Mouse (Mus musculus): ENCODE data around the gene Ptpro.
A peak's percentile ranks its signal among the peaks of the same experiment; 100 is the strongest.
"Not testable (repeated sequence)": the region's sequence is repeated elsewhere in the genome, so short reads cannot be mapped to it uniquely, and the experiment has no call there.

Ptpro gene

DNA sequence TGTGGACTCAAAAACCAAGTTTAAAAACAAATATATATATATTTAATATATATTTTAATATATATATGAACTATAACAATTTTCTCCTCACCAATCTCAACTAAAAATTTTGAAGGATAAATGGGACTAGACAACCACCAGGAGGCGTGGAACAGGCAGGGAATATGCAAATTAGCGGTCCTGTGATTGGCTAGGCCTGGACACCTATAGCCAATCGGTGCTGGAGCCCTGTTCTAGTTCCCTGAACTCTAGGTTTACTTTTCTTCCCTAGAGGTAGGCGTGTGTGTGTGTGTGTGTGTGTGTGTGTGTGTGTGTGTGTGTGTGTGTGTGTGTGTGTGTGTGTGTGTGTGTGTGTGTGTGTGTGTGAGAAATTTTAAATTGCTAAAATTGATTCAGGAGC is 134.8 kb downstream of the Ptpro start:
- no peak for DNase-seq (ENCODE audit: low spot score)

DNA sequence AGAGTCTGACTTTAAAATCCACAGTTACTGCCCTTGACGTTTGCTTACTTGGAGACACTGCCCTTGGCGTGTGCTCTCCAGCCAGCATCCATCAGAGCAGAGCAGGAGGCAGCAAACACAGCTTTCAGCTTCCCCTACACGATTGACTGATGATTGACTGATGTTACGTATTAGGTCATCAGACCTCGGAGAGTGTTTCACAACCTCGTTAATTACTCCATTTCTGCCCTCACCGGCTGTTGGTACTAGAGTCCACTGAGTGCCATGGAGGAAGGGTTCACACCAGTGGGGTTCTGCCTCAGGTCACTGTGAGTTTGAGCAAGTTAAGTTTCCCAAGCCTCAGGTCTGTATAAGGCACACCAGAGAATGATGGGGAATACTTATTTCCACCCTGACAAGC is 143.0 kb downstream of the Ptpro start:
- no peak for DNase-seq (ENCODE audit: low spot score)

DNA sequence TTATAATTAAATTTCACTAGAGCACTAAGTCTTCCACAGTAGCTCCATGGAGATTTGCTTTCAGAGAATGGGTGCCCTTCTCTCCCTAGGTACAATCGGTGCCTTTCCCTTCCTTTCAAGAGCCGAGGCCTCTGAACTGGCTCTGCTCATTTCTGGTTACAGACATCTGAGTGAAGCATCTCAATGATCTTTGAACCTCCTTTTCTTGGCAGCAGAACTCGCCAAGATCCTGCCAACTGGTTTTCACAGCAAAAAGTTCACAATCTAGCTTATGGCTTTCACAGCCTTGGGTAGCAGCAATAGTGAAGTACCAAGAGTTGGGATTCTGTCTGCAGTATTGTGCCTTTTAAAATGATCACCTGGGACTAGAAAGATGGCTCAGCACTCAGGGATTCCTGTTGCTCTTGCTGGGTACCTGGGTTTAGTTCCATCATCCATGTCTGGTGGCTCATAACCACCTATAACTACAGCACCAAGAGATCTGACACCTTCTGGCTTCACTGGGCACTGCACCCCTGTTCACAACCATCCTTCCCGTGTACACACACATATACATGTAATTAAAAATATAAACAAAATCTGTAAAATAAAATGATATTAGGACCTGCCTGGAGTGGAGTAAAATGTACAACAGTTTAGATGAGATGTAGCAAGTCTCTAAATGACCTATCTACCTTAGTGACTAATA is 144.1 kb downstream of the Ptpro start:
- no peak for DNase-seq (ENCODE audit: low spot score)

DNA sequence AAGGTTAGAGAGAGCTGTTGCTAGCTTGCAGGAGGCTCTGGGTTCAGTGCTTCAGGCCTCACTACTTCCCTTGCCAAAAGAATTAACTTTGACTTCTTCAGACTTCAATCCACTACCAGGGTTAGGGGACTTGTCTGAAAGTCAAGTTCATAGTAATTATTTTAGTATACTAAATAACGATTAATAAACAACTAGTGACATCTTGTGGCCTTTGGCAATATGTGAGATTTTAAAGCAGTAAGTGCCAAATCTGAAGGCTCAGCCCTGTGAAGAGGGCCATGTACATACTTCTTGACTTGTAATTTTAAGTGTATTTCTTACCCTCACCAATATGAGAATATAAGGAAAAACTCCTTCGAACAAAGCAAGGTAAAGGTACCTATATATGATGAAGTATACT is 145.2 kb downstream of the Ptpro start:
- DNase-seq (ENCODE audit: low spot score) = no peak

DNA sequence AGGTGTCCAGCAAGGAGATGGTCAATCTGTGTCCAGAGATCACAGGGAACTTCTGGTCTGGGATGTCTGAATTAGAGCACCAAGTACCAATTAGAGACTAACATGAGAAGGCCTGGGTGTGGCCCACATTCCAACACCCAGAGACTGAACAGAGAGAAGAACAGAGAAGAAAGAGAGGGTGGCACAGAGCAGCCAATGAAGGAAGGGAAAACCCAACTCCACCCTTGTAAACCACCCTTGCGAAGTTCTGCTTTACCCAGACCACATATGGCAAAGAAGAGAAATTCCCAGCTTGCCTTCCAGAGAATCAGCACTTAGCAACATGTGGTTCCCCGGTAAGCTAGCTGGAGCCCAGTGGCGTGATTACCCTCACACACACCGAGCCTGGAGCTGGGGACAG is 152.1 kb downstream of the Ptpro start:
- DNase-seq (ENCODE audit: low spot score) = no peak

DNA sequence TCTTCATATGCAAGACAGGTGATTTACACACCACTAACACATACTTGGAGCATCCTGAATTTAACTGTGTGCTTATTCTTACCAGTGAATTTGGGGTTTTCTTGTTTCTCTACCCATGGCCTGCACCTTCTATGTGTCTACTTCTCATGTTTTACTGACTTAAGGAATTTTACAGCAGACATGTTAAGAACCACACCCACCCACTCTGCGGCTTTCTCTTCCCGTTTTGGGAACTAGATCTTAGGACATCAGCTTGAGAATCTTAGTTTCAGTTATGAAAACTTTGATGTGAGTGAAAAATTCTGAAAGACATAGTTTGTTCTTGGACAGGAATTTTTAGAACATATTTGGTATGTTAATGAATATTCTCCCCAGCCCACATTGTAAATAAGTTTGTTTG is 153.6 kb downstream of the Ptpro start:
- DNase-seq (ENCODE audit: low spot score) = no peak

DNA sequence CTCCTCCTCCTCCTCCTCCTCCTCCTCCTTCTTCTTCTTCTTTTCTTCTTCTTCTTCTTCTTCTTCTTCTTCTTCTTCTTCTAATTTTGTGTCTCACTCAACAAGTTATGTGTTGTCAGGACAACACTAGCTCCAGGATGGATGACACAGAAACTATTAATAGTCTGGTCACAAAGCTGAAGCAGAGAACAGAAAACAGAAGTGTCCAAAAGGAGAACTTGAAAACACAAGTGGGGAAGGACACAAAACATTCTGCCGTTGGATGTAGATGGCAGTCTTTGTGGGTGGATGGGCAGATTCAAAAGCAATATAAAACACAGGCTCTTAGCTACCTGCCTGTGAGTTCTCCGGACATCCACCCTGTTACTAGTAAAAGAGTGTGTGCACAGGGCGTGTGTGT is 158.4 kb downstream of the Ptpro start:
- DNase-seq (ENCODE audit: low spot score) = no peak

DNA sequence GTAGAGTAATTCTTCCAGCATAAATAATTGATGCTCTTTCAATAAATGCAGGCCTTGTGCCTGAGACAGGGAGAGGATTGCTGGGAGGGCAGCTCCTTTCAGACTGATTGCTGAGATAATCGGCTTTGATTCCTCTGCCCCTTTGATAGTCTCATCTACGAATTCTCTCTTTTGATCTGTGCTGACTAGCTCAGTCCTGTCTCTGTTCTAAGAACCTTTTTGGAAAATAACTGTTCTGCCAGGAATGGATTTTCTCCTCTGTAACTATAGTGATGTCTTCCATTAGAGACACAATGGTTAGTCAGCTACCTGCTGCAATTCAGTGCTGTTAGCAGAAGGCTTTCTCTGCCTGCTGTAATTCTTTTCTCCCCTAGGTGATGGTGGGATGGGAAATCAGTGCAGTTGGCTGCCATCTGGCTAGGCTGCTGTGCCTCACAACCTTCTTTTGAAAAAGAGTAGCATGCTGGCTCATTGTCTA is 159.8 kb downstream of the Ptpro start:
- no peak for DNase-seq (ENCODE audit: low spot score)

DNA sequence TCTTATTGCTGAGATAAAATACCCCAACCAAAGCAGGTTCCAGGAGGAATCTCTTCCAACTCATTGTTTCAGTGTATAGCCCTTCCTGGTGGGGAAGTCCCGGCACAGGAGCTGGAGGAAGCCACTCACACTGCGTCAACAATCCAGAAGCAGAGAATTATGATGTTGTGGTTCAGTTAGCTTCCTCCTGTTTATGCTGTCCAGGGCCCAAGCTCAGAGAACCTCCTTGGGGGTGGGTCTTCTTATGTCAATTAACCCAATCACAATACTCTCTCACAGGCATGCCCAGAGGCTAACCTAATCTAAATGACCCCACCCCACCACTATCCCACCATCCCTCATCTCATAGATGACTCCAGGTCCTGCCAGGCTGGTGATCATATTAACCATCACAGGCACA is 160.9 kb downstream of the Ptpro start:
- no peak for DNase-seq (ENCODE audit: low spot score)

DNA sequence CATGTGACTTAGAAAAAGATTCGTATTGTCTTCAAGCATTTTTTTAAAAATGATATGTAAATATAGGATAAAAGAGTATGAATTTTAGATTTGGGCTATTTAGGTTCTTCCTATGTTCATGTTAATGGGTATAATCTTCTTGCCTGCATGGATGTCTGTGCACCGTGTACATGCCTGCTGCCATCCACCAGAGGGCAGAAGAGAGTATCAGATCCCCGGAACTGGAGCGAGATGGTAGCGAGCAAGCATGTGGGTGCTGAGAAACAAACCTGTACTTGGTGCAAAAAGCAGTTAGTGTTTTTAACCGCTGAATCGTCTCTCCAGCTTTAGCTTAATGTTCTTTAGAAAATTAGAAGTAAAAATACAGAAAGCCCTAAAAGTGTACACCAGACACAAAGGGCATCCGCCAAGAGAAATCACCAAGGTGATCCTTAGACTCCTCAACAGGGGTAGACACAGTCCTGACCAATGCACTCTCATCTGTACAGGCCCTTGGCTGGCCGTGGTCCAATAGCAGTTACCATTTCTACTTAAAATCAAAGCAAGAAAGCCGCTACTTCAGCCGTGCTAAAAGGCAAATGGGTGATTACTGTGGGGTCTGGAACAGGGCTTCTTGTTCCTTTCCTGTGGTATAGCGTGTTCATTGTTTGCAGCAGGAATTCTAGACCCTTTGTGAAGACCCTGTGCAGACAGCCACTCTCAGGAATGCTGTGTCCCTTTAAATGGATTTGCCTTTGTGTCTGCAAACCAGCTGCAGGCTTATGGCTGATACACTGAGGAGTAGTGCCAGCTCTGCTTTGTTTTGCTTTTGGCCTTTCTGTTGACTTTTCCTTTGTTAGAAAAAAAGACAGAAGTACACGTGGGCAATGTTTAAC is 162.6 kb downstream of the Ptpro start:
- DNase-seq (ENCODE audit: low spot score) = peak; percentile 9

DNA sequence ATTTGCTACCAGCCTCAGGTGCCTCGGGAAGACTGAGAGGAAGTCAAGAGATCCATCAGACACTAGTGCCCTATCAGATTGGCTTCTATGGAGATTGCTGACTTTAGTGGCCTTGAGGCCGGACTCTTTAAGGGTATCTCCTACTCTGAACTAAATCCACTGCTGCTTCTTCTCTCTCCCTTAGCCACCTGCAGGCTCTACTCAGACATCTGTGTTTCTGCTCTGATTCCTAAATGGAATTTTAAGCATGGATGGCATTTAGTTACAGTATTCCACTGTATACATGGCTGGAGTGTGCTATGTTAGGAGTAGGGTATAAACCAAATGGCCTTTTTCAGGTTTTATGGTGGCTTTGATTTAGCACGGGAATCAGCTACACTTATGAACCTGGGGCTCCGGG is 170.7 kb downstream of the Ptpro start:
- DNase-seq (ENCODE audit: low spot score) = no peak

DNA sequence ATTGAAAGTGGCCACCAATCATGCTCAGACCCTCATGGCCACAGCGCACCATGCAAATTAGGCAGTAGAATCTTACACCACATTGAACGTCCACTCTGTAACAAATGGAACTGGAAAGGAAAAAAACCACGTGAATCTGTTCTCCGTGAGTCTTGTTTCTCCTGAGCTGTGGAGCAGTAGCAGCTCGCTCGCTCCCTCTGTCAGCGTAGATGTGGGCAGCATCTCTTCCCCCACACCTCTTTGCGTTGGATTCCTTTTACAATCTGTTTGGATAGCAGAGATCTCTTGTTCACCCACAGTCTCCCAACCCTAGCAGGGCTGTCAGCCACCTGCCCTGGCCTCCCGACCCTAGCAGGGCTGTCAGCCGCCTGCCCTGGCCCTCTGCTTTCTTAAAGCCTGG is 171.7 kb downstream of the Ptpro start:
- DNase-seq (ENCODE audit: low spot score) = no peak

DNA sequence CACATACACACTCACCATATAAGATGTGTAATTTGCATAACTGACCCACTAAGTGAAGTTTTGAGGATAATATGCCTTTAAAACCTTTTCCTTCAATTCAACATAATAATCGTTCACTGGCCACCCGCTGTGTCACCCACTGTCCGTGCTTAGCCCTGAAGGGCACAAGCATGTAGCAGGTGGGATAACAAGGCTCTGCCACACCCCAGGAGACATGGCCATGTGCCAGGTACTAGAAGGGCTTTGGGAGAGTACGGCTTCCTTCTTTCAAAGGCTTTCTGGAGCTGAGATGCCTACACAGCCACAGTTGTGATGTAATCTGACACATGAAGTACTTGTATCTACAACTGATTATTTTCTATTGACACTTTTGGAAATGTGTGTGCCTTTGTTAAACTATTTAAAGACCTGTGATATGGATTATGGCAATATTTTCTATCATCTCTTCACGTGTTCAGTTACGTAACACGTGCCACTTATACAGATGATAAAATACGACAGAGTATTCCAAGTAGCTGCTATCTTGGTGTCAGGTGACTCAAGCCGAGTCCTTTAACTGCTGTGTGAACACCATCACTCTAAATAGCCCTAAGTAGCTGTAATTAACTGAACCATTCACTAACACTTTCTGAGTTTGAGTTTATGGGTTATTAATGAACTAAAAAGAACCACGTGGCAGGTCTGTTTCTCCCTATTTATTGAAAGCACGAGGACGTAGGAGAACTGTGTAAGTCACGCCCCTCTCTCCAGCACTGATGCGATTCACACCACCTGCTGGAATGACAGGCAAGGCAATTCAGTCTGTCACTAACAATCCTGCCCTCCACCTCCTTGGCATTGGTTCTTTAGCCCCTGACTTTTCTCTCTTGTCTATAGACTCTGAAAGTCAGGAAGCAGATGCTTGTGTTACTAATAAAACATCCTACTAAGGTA is 173.6 kb downstream of the Ptpro start:
- DNase-seq (ENCODE audit: low spot score) = no peak

DNA sequence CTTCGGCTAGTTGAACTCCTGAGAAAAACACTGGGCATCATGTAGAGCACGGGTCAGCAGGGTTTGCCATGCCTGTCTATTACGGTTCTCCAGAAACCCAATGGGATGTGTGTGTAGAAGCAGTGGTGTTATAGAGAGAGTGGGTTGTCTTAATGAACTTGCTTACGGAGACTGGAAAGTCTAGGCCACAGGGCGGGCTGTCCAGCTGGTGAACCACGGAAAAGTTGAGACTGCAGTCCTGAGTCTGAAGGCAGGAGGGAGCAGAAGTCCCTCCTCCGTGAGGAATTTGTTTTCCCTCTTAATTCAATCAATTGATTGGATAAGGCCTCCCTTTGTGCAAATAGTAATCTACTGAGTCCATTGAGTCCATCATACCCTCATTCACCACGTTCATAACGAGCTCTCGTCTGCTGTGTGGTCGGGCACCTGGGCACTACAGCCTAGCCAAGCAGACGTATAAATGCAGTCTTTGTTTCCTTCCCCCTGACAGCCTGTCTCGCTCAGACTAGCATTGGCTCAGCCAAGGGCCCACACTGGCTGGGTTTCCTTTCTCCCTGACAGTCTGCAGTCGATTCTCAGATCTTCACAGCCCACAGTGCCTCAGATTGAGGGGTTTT is 181.5 kb downstream of the Ptpro start:
- no peak for DNase-seq (ENCODE audit: low spot score)

DNA sequence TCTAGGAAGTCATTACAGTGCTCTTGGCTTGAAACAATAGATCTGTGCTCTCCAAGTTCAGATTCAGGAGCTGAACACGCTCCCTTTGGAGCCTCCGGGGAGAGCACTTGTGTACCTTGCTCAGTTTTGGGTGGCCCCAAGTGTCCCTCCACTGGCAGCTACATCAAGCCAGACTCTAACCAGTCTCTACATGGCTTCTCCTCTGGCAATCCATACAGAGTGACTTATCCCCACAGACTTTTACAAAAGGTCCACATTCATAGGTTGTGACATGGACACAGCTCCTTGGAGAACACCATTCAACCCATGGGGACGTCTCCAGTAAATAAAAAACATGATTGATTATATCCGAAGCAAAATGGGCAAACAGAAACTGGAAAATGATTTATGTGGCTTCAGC is 185.4 kb downstream of the Ptpro start:
- DNase-seq (ENCODE audit: low spot score) = no peak

DNA sequence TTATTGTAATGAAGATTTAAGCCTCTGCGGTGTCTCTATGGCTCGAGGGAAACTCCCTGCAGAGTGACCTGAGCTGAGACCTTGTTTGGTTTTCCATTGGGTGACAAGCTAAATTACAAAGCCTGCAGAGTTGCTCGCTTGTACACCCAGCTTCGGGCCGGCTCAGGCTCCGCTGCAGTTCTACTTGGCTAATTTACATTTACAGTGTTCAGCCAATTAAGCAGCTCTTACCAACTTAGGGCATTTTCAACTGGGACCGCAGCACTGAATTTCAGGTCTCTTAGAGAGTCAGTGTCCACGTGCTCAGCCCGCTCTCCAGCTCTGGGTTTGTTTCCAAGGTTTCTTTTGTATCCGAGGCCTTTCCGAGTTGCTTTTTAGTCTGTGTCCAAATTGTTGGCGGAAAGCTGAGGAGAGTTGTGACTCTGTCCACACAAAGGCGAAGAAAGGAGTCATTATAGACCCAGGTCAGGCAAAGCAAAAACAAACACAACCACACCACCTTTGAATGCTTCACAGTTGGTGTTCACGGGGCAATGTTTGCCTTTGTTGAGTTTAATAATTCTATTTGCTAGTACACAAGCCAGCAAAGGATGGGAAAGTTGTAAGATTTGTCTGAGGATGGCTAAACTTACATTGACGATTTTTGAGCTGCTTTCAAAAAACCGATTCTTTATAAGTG is 185.9 kb downstream of the Ptpro start:
- no peak for DNase-seq (ENCODE audit: low spot score)

DNA sequence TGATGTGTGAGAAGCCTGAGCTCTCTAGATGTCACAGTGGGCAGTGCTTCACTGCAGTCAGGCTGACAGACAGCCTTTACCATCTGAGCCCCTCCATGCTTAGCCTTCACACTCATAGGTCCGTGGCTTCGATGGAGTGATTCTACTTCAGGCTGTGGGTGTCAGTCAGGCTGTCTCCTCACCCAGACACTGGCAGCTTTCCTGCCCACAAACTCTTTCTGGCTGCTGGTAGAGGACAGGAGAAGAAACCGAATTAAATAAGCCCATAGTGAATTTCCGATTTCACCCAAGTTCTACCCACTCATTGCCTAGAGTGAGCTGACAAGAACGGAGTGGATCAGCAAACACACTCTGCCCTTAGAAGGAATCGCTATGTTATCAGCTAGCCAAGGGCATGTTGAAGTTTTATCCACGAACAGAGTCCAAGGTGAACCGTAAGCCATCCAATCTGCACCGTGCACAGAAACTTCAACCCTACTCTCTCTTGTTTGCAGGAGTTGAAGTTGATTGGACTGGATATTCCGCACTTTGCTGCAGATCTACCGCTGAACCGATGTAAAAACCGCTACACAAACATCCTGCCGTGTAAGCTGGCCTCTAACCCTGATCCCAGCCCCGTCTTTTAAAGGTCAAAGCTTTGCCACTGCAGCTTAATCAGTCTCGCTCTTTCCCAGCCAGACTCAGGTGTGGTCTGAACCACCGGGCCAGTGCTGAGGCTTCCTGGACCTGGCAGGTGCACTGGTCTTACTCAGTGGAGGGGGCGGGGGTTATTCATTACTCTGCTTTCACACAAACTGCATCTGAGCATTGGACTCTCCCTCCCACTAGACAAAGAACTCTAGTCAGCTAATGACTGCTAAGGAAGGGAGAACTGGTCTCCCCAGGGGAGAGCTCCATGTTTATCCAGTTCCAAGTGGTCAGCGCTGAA is 188.7 kb downstream of the Ptpro start:
- DNase-seq (ENCODE audit: low spot score) = no peak

DNA sequence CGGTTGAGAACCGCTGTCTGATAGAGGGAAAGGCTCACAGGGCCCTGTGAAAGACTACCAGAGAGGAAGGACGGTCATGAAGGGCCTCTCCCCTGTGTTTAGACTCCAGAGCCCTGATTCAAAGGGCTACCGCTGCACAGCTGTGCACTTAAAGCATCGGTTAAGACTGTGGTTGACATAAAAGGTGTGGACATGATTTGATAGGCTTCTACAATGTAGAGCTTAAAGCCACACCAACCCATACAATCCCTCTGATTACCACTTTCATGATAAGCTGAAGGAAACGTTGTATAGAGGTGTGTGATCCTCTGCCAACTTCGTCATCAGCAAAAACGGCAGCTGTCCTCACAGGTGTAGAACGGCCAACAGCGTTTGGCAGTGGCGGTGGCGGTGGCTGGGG is 191.0 kb downstream of the Ptpro start:
- DNase-seq (ENCODE audit: low spot score) = no peak

DNA sequence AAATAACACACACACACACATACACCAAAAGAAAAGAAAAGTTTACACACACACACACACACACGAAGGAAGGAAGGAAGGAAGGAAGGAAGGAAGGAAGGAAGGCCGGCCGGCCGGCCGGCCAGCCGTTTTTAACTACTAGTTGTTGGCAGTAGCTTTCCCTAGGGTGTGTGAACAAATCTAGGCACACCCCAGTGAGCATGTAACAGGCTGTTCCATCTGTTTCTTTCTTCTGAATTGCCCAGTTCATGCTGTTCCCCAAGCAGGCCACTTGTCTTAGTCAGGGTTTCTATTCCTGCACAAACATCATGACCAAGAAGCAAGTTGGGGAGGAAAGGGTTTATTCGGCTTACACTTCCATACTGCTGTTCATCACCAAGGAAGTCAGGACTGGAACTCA is 194.0 kb downstream of the Ptpro start:
- not testable (repeated sequence) for DNase-seq (ENCODE audit: low spot score)

DNA sequence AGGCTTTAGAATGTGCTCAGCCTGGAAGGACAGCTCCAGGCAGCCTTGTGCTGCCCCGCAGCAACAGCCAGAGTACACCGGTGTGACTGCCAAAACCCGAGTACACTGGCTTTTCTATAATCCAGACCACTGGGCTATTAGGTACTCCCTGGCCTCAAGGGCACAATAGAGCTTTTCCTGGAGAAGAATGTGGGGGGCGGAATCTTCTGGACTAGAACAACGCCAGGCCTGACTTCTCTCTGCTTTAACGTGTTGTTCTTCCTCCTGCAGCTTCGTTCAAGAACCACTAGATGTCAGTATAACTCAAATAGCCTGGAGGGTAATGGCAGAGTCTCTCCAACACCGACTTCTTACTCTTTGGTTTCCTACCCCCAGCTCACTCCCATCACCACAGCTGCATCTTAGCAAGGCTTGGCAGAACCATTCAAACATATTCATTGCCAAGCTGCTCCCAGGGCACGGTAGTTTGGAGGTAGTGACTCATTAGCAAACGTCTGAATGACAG is 203.5 kb downstream of the Ptpro start:
- DNase-seq (ENCODE audit: low spot score) = peak; percentile 66

All from MN1 (cell line).